Comparison of ENCODE assay signal across 23 mouse cellular contexts in the genomic region with DNA sequence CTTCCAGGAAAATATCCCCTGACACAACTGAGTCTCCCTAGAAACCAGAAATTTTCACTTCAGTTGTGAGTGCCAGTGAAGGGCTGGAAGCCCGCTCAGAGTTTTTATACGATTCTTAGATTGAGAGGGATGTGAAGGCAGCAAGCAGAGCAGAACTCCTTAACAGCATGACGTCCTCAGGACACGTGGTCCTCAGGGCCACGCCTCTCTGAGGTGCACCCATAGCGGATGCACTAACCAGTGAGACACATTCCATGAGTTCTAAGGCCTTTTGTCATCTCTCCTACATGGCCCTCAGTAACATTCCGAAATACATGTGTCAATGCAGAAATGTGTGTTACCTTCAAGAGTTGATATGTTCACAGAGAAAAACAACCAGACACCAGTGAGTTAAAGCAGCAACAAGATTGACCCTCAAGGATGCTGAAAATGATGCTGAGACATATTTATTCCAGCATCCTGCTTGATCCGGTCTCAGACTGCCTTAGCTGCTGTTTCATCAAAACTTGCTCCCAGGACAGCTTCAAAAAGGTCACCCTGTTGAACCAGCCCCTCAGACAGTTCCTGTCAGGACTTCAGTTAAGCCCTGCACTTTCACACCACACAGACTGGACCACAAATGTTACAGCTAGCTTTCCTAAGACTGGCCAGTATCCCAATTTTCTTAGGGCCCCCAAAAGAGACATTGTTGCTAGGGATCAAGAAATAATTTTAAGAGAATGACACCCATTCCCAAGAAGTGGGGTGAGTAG. TPM values are rescaled to one million over a fixed set of nuclear protein-coding genes. Genes with fewer than 3 reads are reported as not detected.
DNase-seq lines count a peak whose midpoint lies in the region; ATAC-seq and TF ChIP-seq lines count a peak whose summit lies in the region.
"Had no signal": no experiment of that assay in that cellular context is flagged by ENCODE, and none has a peak within 500 bp of the region (broad histone marks: within the 10 kb centered on the region; RNA-seq: fewer than 3 reads in every experiment).

No protein-coding gene starts in this region.

- 33% methylated on average over 8 of the region's 8 CpGs for WGBS in liver, postnatal 0 days (ENCODE audit: insufficient replicate concordance)

- no peak overlapping the region for H3K9ac ChIP-seq in liver, postnatal 0 days (replicated peaks)
- H3K9ac ChIP-seq: forebrain, embryonic 13.5 days; hindbrain, embryonic 14.5 days had no signal

- TF ChIP-seq CTCF in liver, postnatal 0 days (IDR thresholded peaks at IDR 0.05; ENCODE audit: low read depth), result no peak

- H3K4me1 ChIP-seq in liver, postnatal 0 days (ENCODE audit: insufficient read depth), result peaks cover 5% of the 10 kb centered on the region

- no peak for TF ChIP-seq EP300 in liver, postnatal 0 days (IDR thresholded peaks at IDR 0.05; ENCODE audit: low read depth)

- no peak for TF ChIP-seq POLR2A in myocyte (IDR thresholded peaks at IDR 0.05; ENCODE audit: insufficient read length, low read depth)

- H3K4me3 ChIP-seq in myocyte, result no peak overlapping the region
- no peak overlapping the region for H3K4me3 ChIP-seq in liver, postnatal 0 days (ENCODE audit: low read depth, low read length)
- H3K4me3 ChIP-seq: forebrain, embryonic 10.5 days; forebrain, embryonic 13.5 days had no signal

- ATAC-seq in liver, postnatal 0 days, result no peak
- ATAC-seq: activated CD4-positive, CD25-positive, alpha-beta regulatory T cell, adult 4 months; forebrain, embryonic 13.5 days; forebrain, embryonic 16.5 days; hindbrain, postnatal 0 days; inflammation-experienced regulatory T-cells, adult 6 months; intestine, embryonic 16.5 days had no signal

- H3K36me3 ChIP-seq in myocyte (ENCODE audit: control insufficient read depth, insufficient read depth), result no peaks in the 10 kb centered on the region
- H3K36me3 ChIP-seq in liver, postnatal 0 days (replicated peaks; ENCODE audit: insufficient read depth, low read length), result no peaks in the 10 kb centered on the region
- H3K36me3 ChIP-seq: forebrain, embryonic 10.5 days had no signal

- DNase-seq in heart, adult 11 months, result peak; percentile 84
- DNase-seq in heart, adult 18-20 months, result no peak
- DNase-seq in urinary bladder, adult 2 months (ENCODE audit: low spot score), result peak; percentile 13
- no peak for DNase-seq in urinary bladder, postnatal 14 days (ENCODE audit: low spot score)
- no peak for DNase-seq in liver, postnatal 0 days
- DNase-seq: adrenal gland, adult 8-10 months; adrenal gland, postnatal 25 days; cerebellum, adult 18-20 months; cerebellum, adult 9-10 months; cerebellum, postnatal 14 days; gastrocnemius, postnatal 10 days; gastrocnemius, postnatal 36 days had no signal

- H3K9me3 ChIP-seq in liver, postnatal 0 days (ENCODE audit: low read length), result no peaks in the 10 kb centered on the region
- H3K9me3 ChIP-seq: forebrain, embryonic 10.5 days; forebrain, embryonic 13.5 days had no signal

- no peaks in the 10 kb centered on the region for H3K27me3 ChIP-seq in myocyte (ENCODE audit: control insufficient read depth, insufficient read depth, insufficient read length)
- H3K27me3 ChIP-seq in liver, postnatal 0 days (ENCODE audit: insufficient read depth, low read length), result no peaks in the 10 kb centered on the region

- H3ac ChIP-seq in myocyte (ENCODE audit: control insufficient read depth, insufficient read length), result no peak overlapping the region

- H3K27ac ChIP-seq in liver, postnatal 0 days (ENCODE audit: low read depth), result no peak overlapping the region
- H3K27ac ChIP-seq: forebrain, embryonic 10.5 days; forebrain, embryonic 13.5 days; hindbrain, embryonic 14.5 days; hindbrain, postnatal 0 days had no signal

- no peak overlapping the region for H3K4me2 ChIP-seq in myocyte (ENCODE audit: low read depth)
- H3K4me2 ChIP-seq in liver, postnatal 0 days (ENCODE audit: low read depth, low read length), result no peak overlapping the region
- H3K4me2 ChIP-seq: forebrain, embryonic 13.5 days; heart, embryonic 11.5 days; hindbrain, embryonic 14.5 days had no signal

- H3K79me2 ChIP-seq in myocyte (ENCODE audit: control insufficient read depth, insufficient read depth), result no peaks in the 10 kb centered on the region

TF ChIP-seq in myocyte, 11 proteins besides CTCF, POLR2A, EP300 and RAD21:
- no peak for TF ChIP-seq POLR2AphosphoS2 (IDR thresholded peaks at IDR 0.05; ENCODE audit: insufficient read length, low read depth)
- peak; percentile 47 for TF ChIP-seq USF1 (IDR thresholded peaks at IDR 0.05; ENCODE audit: low read depth)
- no peak for TF ChIP-seq MYOD1 (IDR thresholded peaks at IDR 0.05; ENCODE audit: control insufficient read depth in 1 of 3, insufficient read length in 2 of 3, low read depth in 2 of 3)
- no peak for TF ChIP-seq TCF12 (IDR thresholded peaks at IDR 0.05; ENCODE audit: insufficient read depth, poor library complexity, severe bottlenecking)
- TF ChIP-seq MYOG (IDR thresholded peaks at IDR 0.05; ENCODE audit: control insufficient read depth in 1 of 3, insufficient read depth in 1 of 3, insufficient read length in 2 of 3, low read depth in 2 of 3), result no peak

RNA-seq across cellular contexts. Expression of a gene that starts 3.6 kb away (rescaled TPM):
- total RNA-seq in heart, adult 18-20 months (2021), result 10 to 100 TPM; 19.7 to 22.1 TPM
- polyA plus RNA-seq in urinary bladder, adult 2 months (2012; rRNA removed), result 23.0 and 24.7 TPM in 2 replicates
- polyA plus RNA-seq in myocyte (2012; fragmentation: generic; extraction: Trizol), result 67.2 TPM
- polyA plus RNA-seq in liver, postnatal 0 days (2015; fragmentation: Nextera tagmentation; extraction: Ambion mirVana), result 2.9 and 3.5 TPM in 2 replicates

RNA-seq across cellular contexts. Expression of a gene that starts 26.5 kb away (rescaled TPM):
- under 1 TPM; 0.51 to 0.60 TPM for total RNA-seq in heart, adult 18-20 months (2021)
- polyA plus RNA-seq in urinary bladder, adult 2 months (2012; rRNA removed), result 156 and 191 TPM in 2 replicates
- 11.7 TPM for polyA plus RNA-seq in myocyte (2012; fragmentation: generic; extraction: Trizol)
- polyA plus RNA-seq in liver, postnatal 0 days (2015; fragmentation: Nextera tagmentation; extraction: Ambion mirVana), result 1.9 and 2.0 TPM in 2 replicates
- total RNA-seq: granulocyte monocyte progenitor cell, adult 5-6 weeks had no signal

RNA-seq across cellular contexts. Expression of a gene that starts 27.5 kb away (rescaled TPM):
- 1 to 10 TPM; 6.5 to 6.9 TPM for total RNA-seq in heart, adult 18-20 months (2021)
- 11.0 and 11.7 TPM in 2 replicates for polyA plus RNA-seq in urinary bladder, adult 2 months (2012; rRNA removed)
- 15.3 TPM for polyA plus RNA-seq in myocyte (2012; fragmentation: generic; extraction: Trizol)
- polyA plus RNA-seq in liver, postnatal 0 days (2015; fragmentation: Nextera tagmentation; extraction: Ambion mirVana), result 8.6 and 8.8 TPM in 2 replicates

RNA-seq across cellular contexts. Expression of a gene that starts 38.0 kb away (rescaled TPM):
- 10 to 100 TPM; 91.4 to 92.1 TPM for total RNA-seq in heart, adult 18-20 months (2021)
- 114 and 120 TPM in 2 replicates for polyA plus RNA-seq in urinary bladder, adult 2 months (2012; rRNA removed)
- polyA plus RNA-seq in myocyte (2012; fragmentation: generic; extraction: Trizol), result 165 TPM
- polyA plus RNA-seq in liver, postnatal 0 days (2015; fragmentation: Nextera tagmentation; extraction: Ambion mirVana), result 52.4 and 53.8 TPM in 2 replicates

RNA-seq across cellular contexts. Expression of a gene that starts 40.5 kb away (rescaled TPM):
- 1 to 10 TPM; 3.7 to 4.0 TPM for total RNA-seq in heart, adult 18-20 months (2021)
- 4.8 and 5.2 TPM in 2 replicates for polyA plus RNA-seq in urinary bladder, adult 2 months (2012; rRNA removed)
- 1.9 TPM for polyA plus RNA-seq in myocyte (2012; fragmentation: generic; extraction: Trizol)
- polyA plus RNA-seq in liver, postnatal 0 days (2015; fragmentation: Nextera tagmentation; extraction: Ambion mirVana), result 3.4 and 3.9 TPM in 2 replicates

Comparison
In these comparisons a context has a peak if more than half of its experiments do, and no peak if none do; other contexts are left out.
1. DNase-seq: peak in heart, adult 11 months (single experiment) and urinary bladder, adult 2 months (single experiment); none in heart, adult 18-20 months (0 of 2), urinary bladder, postnatal 14 days (single experiment) and liver, postnatal 0 days (single experiment).
2. RNA of a gene that starts 26.5 kb away (polyA plus RNA-seq): 156 to 191 TPM in urinary bladder, adult 2 months; 11.7 TPM in myocyte (single experiment) and 1.9 to 2.0 TPM in liver, postnatal 0 days; every median in the first group is over 10 times any median in the second.